Mouse (Mus musculus) left cerebral cortex, adult 18-20 months (tissue): ENCODE results near the gene Dnase1l2. TPM values are rescaled to one million over a fixed set of nuclear protein-coding genes. Genes with fewer than 3 reads are reported as not detected.
"Not testable (repeated sequence)": the region's sequence is repeated elsewhere in the genome, so short reads cannot be mapped to it uniquely, and the experiment has no call there.

Experiments used
- DNase-seq, 2 experiments: peaks; one replicate each; pipeline ENCODE4 v3.0.0; 2021 to 2022; ENCODE audit warnings: low spot score in 2 of 2, mixed read lengths in 1 of 2
- total RNA-seq, 2 experiments: library from RNA; stranded (reverse); gene quantifications; 2 replicates each; pipeline ENCODE4 v1.2.3; 2021

Dnase1l2 gene
- total RNA-seq, 2 experiments from 2014 or later, result 10.0 to 10.1 TPM

- DNase-seq, result no peak
Measured at GRCm38 (mm10) chr17:24440377-24440776, 2.5 kb downstream of the Dnase1l2 start.

GRCm38 (mm10) chr17:24437016-24437415, 5.9 kb downstream of the Dnase1l2 start:
- peak in 1 of 2 experiments; percentile 29 for DNase-seq

GRCm38 (mm10) chr17:24429201-24429983, 13.5 kb downstream of the Dnase1l2 start:
- no peak for DNase-seq

- no peak for DNase-seq
Measured at GRCm38 (mm10) chr17:24427170-24427557, 15.7 kb downstream of the Dnase1l2 start.

GRCm38 (mm10) chr17:24426471-24427169, 16.3 kb downstream of the Dnase1l2 start, which contains the start of gene Eci1:
Eci1 (plus strand) TSS chr17:24426641.
- peak; percentile 85 to 88 for DNase-seq

GRCm38 (mm10) chr17:24425905-24426304, 17.0 kb downstream of the Dnase1l2 start:
- no peak for DNase-seq

- DNase-seq, result not testable (repeated sequence)
Measured at GRCm38 (mm10) chr17:24425326-24425725, 17.6 kb downstream of the Dnase1l2 start.

- no peak for DNase-seq
Measured at GRCm38 (mm10) chr17:24424489-24424888, 18.4 kb downstream of the Dnase1l2 start.

GRCm38 (mm10) chr17:24423114-24423513, 19.8 kb downstream of the Dnase1l2 start:
- DNase-seq, result no peak

GRCm38 (mm10) chr17:24416051-24416652, 26.8 kb downstream of the Dnase1l2 start:
- no peak for DNase-seq

- no peak for DNase-seq
Measured at GRCm38 (mm10) chr17:24415011-24415410, 27.9 kb downstream of the Dnase1l2 start.

GRCm38 (mm10) chr17:24414230-24414976, 28.5 kb downstream of the Dnase1l2 start, which contains the start of gene Rnps1:
Rnps1 (plus strand) TSS chr17:24414565.
- DNase-seq, result peak; percentile 91 to 94

GRCm38 (mm10) chr17:24413557-24414211, 29.2 kb downstream of the Dnase1l2 start:
- no peak for DNase-seq

- no peak for DNase-seq
Measured at GRCm38 (mm10) chr17:24407116-24407803, 35.6 kb downstream of the Dnase1l2 start.

- DNase-seq, result no peak
Measured at GRCm38 (mm10) chr17:24402371-24402770, 40.5 kb downstream of the Dnase1l2 start.

- no peak for DNase-seq
Measured at GRCm38 (mm10) chr17:24394456-24394855, 48.4 kb downstream of the Dnase1l2 start.

GRCm38 (mm10) chr17:24393527-24393926, 49.4 kb downstream of the Dnase1l2 start:
- DNase-seq, result no peak

GRCm38 (mm10) chr17:24391149-24391548, 51.8 kb downstream of the Dnase1l2 start:
- peak in 1 of 2 experiments; percentile 22 for DNase-seq
